Mouse (Mus musculus): ENCODE data around the gene Fuz.

Gene Fuz

DNA sequence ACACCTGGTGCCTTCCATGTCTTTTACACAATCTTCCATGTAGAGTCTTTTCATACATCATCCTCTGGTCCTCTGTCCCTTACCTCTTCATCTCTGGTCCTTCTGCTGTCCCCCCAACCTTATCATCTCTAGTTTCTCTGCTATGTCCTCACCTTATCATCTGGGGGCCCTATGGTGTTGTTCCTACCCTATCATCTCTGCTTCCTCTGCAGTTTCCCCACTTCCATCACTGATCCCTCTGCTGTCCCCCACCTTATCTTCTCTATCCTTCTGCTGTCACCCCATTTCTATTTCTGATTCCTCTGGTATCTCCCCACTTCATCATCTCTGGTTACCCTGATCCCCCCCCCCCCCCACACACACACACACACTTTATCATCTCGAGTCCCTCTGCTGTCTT is 32.7 kb downstream of the Fuz start:
- no peak for DNase-seq (ENCODE audit: low spot score in 2 of 2)

DNA sequence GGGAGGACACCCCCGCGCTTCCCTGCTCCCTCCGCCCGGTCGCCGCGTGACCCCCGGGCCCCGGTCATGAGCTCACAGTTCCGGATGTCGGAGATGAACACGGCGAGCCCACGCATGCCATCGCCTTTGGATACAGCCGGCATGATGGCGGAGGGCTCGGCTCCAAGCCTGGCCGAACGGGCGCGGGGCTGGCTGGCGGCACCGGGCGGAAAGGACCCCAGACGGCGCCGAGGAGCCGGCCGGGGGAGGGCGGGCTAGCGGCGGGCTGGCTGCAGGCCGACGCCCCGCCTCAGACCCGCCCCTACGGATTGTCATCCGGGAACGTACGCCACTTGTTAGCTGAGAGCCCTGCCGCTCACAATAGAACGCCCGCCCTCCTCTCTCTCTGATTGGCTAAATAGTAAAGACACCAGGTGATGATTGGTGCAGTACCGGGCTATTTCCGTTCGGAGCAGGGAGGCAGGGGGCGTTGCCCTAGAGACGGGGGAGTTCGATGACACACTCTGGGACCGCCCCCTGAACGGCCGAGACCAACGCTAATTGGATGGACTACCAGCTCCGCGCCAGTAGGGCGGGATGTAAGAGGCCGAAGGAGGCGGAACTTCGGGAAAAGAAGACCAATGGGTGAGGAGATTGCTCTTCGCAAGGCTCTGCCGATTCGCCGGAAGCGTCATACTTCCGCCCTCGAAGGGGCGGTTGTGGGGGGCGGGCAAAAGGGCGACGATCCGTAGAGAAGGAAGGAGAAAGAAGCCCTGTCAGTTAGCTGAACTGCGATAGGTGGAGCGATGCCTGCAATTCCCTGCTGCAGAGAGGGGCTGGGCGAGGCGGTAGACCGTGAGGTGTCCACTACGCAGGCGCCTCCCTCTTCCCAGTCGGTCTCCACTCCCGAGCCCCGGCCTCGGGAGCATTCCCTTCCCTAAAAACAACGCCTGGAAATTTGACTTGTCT is 33.6 kb downstream of the Fuz start, which contains the start of gene Ap2a1:
TSS of gene Ap2a1 (minus strand) at position 293 of the 948 bp plus-strand sequence.
- DNase-seq (ENCODE audit: low spot score in 2 of 2) = peak; percentile 98 to 99

DNA sequence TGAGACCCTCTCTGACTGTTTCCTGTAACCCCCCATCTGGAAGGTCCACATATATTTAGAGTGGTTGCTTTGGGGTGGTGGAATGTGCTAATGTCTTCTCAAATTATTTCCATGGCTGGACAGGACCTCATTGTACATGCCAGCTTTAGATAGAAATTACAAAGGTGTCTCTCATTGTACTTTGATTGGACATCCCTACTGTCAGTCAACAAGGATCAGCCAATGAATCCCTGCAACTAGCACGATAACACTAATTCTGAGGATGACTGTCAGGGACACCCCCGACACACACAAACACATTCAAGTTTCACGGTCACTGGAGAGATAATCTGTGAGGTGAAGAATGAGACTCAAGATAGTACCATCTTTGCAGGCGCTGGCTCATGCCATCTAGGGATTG is 42.8 kb downstream of the Fuz start:
- no peak for DNase-seq (ENCODE audit: low spot score in 2 of 2)

DNA sequence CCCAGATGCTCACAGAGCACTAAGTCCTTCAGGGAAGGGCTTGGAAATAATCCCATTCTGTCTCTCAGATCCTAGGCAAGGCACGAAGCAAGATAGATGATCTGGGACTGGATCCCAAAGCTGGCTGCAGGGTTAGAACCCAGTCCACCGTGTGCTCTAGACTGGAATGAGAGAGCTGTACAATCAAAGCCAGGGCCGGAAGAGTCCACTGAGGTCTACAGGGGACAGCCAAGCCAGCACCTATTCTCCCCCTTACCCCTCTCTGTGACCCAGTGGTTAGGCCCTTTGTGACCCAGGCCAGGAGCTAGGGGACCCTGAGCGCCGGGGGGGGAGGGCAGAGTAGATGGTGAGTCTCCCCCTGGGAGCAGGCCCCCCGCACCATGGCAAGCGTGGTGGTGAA is 47.0 kb downstream of the Fuz start, which contains the start of gene Tsks:
TSS of gene Tsks (plus strand) at position 301 of the 400 bp plus-strand sequence.
- no peak for DNase-seq (ENCODE audit: low spot score in 2 of 2)

DNA sequence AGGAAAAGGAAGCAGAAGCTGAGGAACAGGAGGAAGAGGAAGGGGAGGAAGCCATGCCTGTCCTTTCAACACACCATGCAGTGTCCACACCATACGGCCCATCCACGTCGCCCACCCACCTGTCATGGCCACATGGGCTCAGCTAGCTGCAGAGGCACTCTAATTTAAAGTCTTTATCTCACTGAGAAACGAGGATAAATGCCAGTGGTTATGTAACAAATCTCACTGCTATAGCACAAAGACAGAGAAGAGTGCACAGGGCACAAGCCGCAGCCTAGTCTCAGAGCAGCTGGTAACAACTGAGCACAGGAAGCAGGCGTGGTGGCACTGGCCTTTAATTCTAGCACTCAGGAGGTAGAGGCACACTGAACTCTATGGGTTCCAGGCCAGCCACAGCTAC is 54.0 kb downstream of the Fuz start:
- no peak for DNase-seq (ENCODE audit: low spot score in 2 of 2)

DNA sequence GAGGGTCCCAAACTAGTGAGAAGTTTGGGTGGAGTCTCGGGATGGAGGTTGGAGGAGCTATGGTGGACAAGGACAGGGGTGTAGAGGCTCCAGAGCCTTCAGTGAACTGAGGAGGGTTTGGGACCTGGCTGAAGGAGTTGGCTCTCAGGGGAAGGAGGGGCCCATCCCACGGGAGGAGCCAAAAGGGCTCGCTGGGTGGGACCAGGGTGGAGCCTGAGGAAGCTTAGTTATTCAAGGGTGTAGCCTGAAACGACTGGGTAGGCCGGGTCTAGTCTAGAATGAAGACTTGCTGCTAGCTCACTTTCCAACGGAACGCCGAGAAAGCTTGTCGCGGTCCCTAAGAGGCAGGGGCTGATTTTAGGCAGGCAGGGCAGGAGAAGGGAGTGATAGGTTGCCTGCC is 56.1 kb downstream of the Fuz start:
- DNase-seq (ENCODE audit: low spot score in 2 of 2) = no peak
